Mouse (Mus musculus) lung, adult 2 months (tissue): ENCODE data around the gene Gm29609. TPM values are rescaled to one million over a fixed set of nuclear protein-coding genes. Genes with fewer than 3 reads are reported as not detected.

ENCODE experiments used
- DNase-seq: peaks from one replicate; pipeline ENCODE4 v3.0.0; 2022
- H3K4me1 ChIP-seq: fragments of 200-500 bp; 2 replicates; pipeline ENCODE4 v1.6.1; 2011; ENCODE audit warnings: low read length; ENCODE audit not compliant: control insufficient read depth, insufficient read depth
- H3K4me3 ChIP-seq: fragments of 200-500 bp; replicated peaks from 2 replicates; pipeline ENCODE3; 2011; ENCODE audit warnings: low read depth, mild to moderate bottlenecking, control low read depth, low read length; ENCODE audit errors: extremely low read depth
- CTCF ChIP-seq: fragments of 200-500 bp; IDR thresholded peaks from 2 replicates; pipeline ENCODE4 v1.5.1; 2011; ENCODE audit warnings: mild to moderate bottlenecking, low read length, control low read depth; ENCODE audit not compliant: insufficient read depth
- POLR2A ChIP-seq: fragments of 200-500 bp; IDR thresholded peaks from 2 replicates; pipeline ENCODE4 v1.6.1; 2011; ENCODE audit warnings: low read depth, mild to moderate bottlenecking, control low read depth, low read length, borderline replicate concordance; ENCODE audit errors: extremely low read depth
- WGBS: fragments of 180-500 bp; shearing (Covaris S2); methylation state at CpG from one replicate; pipeline ENCODE4 v1.1.7; 2018; 5-methylcytosine and 5-hydroxymethylcytosine counted together
- polyA plus RNA-seq: library from polyadenylated mRNA; depleted of rRNA; stranded (reverse); fragments of >200 nt; gene quantifications from 2 replicates; pipeline ENCODE4 v1.2.3, GENCODE M21; 2012

Gene Gm29609
- polyA plus RNA-seq, 1 experiment: 2.7 TPM

GRCm38 (mm10) chr5:31190201-31190600 is 10.5 kb upstream of the Gm29609 start:
- no peak for DNase-seq
- WGBS: 90% methylated on average over 9 of the region's 9 CpGs
- Histone ChIP-seq H3K4me3 (no peak overlapping the region), H3K4me1 (peaks cover 7% of the 10 kb centered on the region)
- no peak for TF ChIP-seq POLR2A
- no peak for TF ChIP-seq CTCF

- 72% methylated on average over 4 of the region's 4 CpGs for WGBS
- H3K4me3 ChIP-seq: no peak overlapping the region
- H3K4me1 ChIP-seq: peaks cover 4% of the 10 kb centered on the region; the same call in 1 of the 2 replicates
- TF ChIP-seq POLR2A (no peak), CTCF (no peak)
- no peak for DNase-seq
Measured at GRCm38 (mm10) chr5:31188223-31188840, 8.6 kb upstream of the Gm29609 start.

- TF ChIP-seq CTCF: no peak
- TF ChIP-seq POLR2A: no peak
- DNase-seq: no peak
- H3K4me3 ChIP-seq: no peak overlapping the region
- WGBS: 44% methylated on average over 4 of the region's 4 CpGs
- H3K4me1 ChIP-seq: peaks cover 2% of the 10 kb centered on the region; the same call in 1 of the 2 replicates
Measured at GRCm38 (mm10) chr5:31183678-31184077, 4.0 kb upstream of the Gm29609 start.

- H3K4me3 ChIP-seq: no peak overlapping the region
- H3K4me1 ChIP-seq: peaks cover 2% of the 10 kb centered on the region; the same call in 1 of the 2 replicates
- WGBS: 92% methylated on average over 9 of the region's 9 CpGs
- TF ChIP-seq POLR2A (no peak), CTCF (no peak)
- DNase-seq: no peak
Measured at GRCm38 (mm10) chr5:31181183-31181770, 1.6 kb upstream of the Gm29609 start.

- Histone ChIP-seq H3K4me3 (peak overlapping the region; percentile 91), H3K4me1 (peaks cover 2% of the 10 kb centered on the region; the same call in 1 of the 2 replicates)
- no peak for DNase-seq
- WGBS: 0% methylated on average over 25 of the region's 25 CpGs
- TF ChIP-seq CTCF (no peak), POLR2A (no peak)
Measured at GRCm38 (mm10) chr5:31179301-31179765, 378 bp downstream of the Gm29609 start.

- TF ChIP-seq CTCF (no peak), POLR2A (no peak)
- no peak for DNase-seq
Measured at GRCm38 (mm10) chr5:31168630-31169029, 11.1 kb downstream of the Gm29609 start.

GRCm38 (mm10) chr5:31164878-31165277 is 14.8 kb downstream of the Gm29609 start:
- DNase-seq: no peak
- Histone ChIP-seq H3K4me1 (no peaks in the 10 kb centered on the region), H3K4me3 (no peak overlapping the region)
- TF ChIP-seq POLR2A (no peak), CTCF (no peak)
- 91% methylated on average over 1 of the region's 1 CpGs for WGBS

More at GRCm38 (mm10) chr5:31168630-31169029, 11.1 kb downstream of the Gm29609 start:
- Histone ChIP-seq H3K4me3 (no peak overlapping the region), H3K4me1 (no peaks in the 10 kb centered on the region)
- WGBS: 82% methylated on average over 4 of the region's 4 CpGs

GRCm38 (mm10) chr5:31162462-31162861 is 17.2 kb downstream of the Gm29609 start:
- Histone ChIP-seq H3K4me1 (no peaks in the 10 kb centered on the region), H3K4me3 (no peak overlapping the region)
- TF ChIP-seq POLR2A (no peak), CTCF (no peak)
- no peak for DNase-seq

- Histone ChIP-seq H3K4me1 (peaks cover 8% of the 10 kb centered on the region; the same call in 1 of the 2 replicates), H3K4me3 (peak within 1 kb of the TSS; percentile 99)
- under 1% methylated on average over 19 of the region's 19 CpGs for WGBS
- no peak for TF ChIP-seq CTCF
- peak; percentile 94; the same call in 1 of the 2 replicates for TF ChIP-seq POLR2A
- DNase-seq: peak; percentile 81
Measured at GRCm38 (mm10) chr5:31154152-31154553, 25.6 kb downstream of the Gm29609 start, which contains the start of gene Mpv17. Gene Mpv17, minus strand, starts transcription at chr5:31154251.
